Comparison of ENCODE assay signal across 8 mouse cellular contexts in genomic region chr8:86475711-86476438, GRCm38 (mm10).
DNase-seq lines count a peak whose midpoint lies in the region; ATAC-seq and TF ChIP-seq lines count a peak whose summit lies in the region.

No protein-coding gene starts in this region.

- DNase-seq in gastrocnemius, adult 18-20 months (ENCODE audit: low spot score): peak; percentile 9
- no peak for DNase-seq in gastrocnemius, adult 8-10 months (ENCODE audit: low spot score in 2 of 2)
- DNase-seq in ES-E14 (ENCODE audit: low read depth, low spot score): peak; percentile 2
- DNase-seq in cerebellum, postnatal 14 days: peak; percentile 82 to 83
- peak; percentile 15 for DNase-seq in gastrocnemius, postnatal 14 days
- DNase-seq in layer of hippocampus, adult 9-11 months: peak; percentile 42
- peak; percentile 86 for DNase-seq in midbrain, embryonic 14.5 days
- DNase-seq in spleen, adult 12 weeks (ENCODE audit: low spot score): no peak

- in situ Hi-C loops in ES-E14 (cut with MboI; ENCODE audit: low sequenced_read_pairs in 2 of 2, unreplicated experiment in 2 of 2): no loop called here

- H3K27me3 ChIP-seq in midbrain, embryonic 14.5 days (ENCODE audit: control insufficient read depth, insufficient read depth, low read length): no peaks in the 10 kb centered on the region

- 49% methylated on average over 9 of the region's 9 CpGs for WGBS in midbrain, embryonic 14.5 days

- H3K4me2 ChIP-seq in midbrain, embryonic 14.5 days (ENCODE audit: low read length): no peak overlapping the region

- H3K9ac ChIP-seq in ES-E14 (ENCODE audit: insufficient read depth, low read depth, low read length, poor library complexity, severe bottlenecking): no peak overlapping the region
- no peak overlapping the region for H3K9ac ChIP-seq in midbrain, embryonic 14.5 days (replicated peaks; ENCODE audit: low read length)

- H3K9me3 ChIP-seq in ES-E14 (ENCODE audit: control insufficient read depth, insufficient read depth, low read depth, low read length): no peaks in the 10 kb centered on the region
- no peaks in the 10 kb centered on the region for H3K9me3 ChIP-seq in midbrain, embryonic 14.5 days (ENCODE audit: control insufficient read depth, low read length)

- H3K27ac ChIP-seq in ES-E14 (ENCODE audit: insufficient read depth, low read depth, low read length, poor library complexity, severe bottlenecking): no peak overlapping the region
- peak overlapping the region; percentile 39 for H3K27ac ChIP-seq in midbrain, embryonic 14.5 days (replicated peaks; ENCODE audit: low read depth, low read length)

- intact Hi-C loops in gastrocnemius, postnatal 14 days (cut with DNase I; ENCODE audit: low total_unique reads): no loop called here

- no peaks in the 10 kb centered on the region for H3K4me1 ChIP-seq in ES-E14 (ENCODE audit: control insufficient read depth in 2 of 2, insufficient read depth in 2 of 2, low read length in 2 of 2, poor library complexity in 1 of 2)
- peaks cover 14% of the 10 kb centered on the region for H3K4me1 ChIP-seq in midbrain, embryonic 14.5 days (ENCODE audit: control insufficient read depth, insufficient read depth, low read length)

- ATAC-seq in midbrain, embryonic 14.5 days (ENCODE audit: low FRiP score, low TSS enrichment): peak; percentile 81; the same call in 1 of the 2 replicates

- H3K4me3 ChIP-seq in ES-E14 (ENCODE audit: insufficient read depth in 1 of 2, low read depth in 1 of 2, low read length in 2 of 2, poor library complexity in 1 of 2, severe bottlenecking in 1 of 2): no peak overlapping the region
- H3K4me3 ChIP-seq in midbrain, embryonic 14.5 days (replicated peaks; ENCODE audit: low read depth, low read length): no peak overlapping the region

- no peaks in the 10 kb centered on the region for H3K36me3 ChIP-seq in ES-E14 (ENCODE audit: control insufficient read depth, insufficient read depth, low read length, poor library complexity, severe bottlenecking)
- no peaks in the 10 kb centered on the region for H3K36me3 ChIP-seq in midbrain, embryonic 14.5 days (ENCODE audit: control insufficient read depth, insufficient read depth, low read length)

TF ChIP-seq in ES-E14, 5 proteins besides CTCF, POLR2A, EP300 and RAD21:
- no peak for TF ChIP-seq HCFC1 (IDR thresholded peaks at IDR 0.05; ENCODE audit: borderline replicate concordance, insufficient read depth, low read length)
- TF ChIP-seq ZC3H11A (IDR thresholded peaks at IDR 0.05; ENCODE audit: borderline replicate concordance, low read depth, low read length): 0 out of 2 replicates have a peak, but pooled peaks have one; percentile 18

Comparison
In these comparisons a context has a peak if more than half of its experiments do, and no peak if none do; other contexts are left out.
1. DNase-seq: peak in gastrocnemius, adult 18-20 months (single experiment), ES-E14 (single experiment), cerebellum, postnatal 14 days (2 of 2), gastrocnemius, postnatal 14 days (single experiment), layer of hippocampus, adult 9-11 months (single experiment) and midbrain, embryonic 14.5 days (single experiment); none in gastrocnemius, adult 8-10 months (0 of 2) and spleen, adult 12 weeks (single experiment).